Mouse (Mus musculus): ENCODE measurements around the gene Ptprs.
A peak's percentile ranks its signal among the peaks of the same experiment; 100 is the strongest.

Gene Ptprs

DNA sequence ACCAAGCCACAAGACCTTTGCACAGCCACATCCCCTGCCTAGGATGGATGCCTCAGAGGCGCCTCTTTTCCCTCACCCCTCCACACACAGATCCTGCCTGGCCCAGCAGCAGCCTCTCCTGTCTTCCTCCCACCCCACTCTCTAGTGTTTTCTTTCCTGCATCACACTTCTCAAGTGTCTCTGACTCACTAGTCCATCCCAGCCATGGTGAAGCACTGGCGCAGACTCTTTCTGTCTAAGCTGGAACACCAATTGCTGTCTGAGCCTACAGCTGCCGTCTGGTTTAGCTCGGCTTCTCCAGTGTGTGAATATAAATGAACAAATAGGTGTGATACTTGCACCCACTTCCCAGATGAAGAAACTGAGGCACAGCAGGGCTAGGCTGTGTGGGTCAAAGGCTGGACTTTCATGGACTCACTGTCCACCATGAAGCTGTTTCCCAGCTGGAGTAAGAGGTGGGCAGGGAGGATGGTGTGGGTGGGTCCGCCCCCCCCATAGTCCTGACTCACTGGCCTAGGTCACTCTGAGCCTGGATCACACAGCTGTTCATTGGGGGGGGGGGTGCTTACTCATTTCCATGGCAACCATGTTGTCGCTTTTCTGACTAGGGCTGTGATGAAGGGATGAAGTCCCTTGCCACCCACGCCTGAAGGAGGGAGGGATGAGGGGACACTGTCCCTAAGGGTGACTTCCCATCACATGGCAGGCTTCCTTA is 14.3 kb upstream of the Ptprs start:
- ATAC-seq (ENCODE audit: low TSS enrichment): peak; percentile 86

DNA sequence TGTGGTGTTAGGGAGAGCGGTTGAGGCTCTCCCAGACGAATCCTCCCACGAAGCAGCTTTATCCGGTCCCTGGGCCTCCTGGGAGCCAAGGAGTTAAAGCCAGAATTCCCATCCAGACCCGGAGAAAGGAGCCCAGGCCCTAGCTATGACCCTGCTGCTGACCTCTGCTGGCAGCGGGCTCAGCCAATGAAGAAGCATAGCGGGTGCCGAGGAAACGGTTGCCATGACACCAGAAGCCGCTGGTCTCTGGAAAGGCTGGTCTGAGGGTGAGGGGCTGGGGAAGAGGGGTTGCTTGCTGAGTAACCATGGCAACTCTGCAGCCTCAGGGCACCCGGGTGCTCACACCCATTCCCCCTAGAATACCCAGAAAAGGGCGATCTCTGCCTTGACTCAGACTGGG is 11.7 kb upstream of the Ptprs start:
- no peak for ATAC-seq (ENCODE audit: low TSS enrichment)

- no peak for ATAC-seq (ENCODE audit: low TSS enrichment)
Measured at GRCm38 (mm10) chr17:56487441-56487888, 11.2 kb upstream of the Ptprs start.

DNA sequence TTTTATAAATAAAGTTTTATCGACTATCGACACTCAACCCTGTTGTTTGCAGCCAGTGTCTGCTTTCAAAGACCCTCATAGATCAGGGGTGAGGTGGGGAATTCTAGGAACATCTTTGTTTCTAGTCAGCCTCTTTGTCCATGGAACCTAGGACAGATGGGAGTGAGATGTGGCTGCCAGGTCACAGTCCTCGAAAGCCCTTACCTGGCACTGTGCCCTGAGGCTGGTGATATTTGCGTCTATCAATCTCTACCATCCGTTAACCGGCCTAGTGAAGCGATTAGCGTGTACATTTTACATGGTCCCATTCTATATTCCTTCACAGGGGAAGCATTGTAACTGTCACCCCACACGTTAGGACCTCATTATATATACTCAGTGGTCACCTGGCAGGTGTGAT is 9.6 kb upstream of the Ptprs start:
- no peak for ATAC-seq (ENCODE audit: low TSS enrichment)

DNA sequence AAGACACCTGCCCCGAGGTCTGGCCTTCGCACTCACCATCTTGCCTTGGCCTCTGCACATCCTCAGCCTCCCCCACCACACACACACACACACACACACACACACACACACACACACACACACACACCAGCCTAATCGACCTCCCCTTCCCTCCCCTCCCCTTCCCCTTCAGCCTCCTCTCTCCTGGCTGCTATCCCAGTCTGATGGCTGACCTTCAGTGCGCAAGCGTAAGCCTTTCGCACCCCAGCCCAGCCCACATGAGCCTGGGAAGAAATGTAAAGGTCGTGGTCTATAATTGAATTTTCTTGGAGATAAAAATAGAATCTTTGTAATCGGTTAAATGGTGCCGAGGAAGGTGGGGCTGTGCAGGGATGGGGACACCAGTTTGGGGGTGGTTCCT is 8.8 kb upstream of the Ptprs start:
- no peak for ATAC-seq (ENCODE audit: low TSS enrichment)

- ATAC-seq (ENCODE audit: low TSS enrichment): no peak
Measured at GRCm38 (mm10) chr17:56482671-56483070, 6.4 kb upstream of the Ptprs start.

DNA sequence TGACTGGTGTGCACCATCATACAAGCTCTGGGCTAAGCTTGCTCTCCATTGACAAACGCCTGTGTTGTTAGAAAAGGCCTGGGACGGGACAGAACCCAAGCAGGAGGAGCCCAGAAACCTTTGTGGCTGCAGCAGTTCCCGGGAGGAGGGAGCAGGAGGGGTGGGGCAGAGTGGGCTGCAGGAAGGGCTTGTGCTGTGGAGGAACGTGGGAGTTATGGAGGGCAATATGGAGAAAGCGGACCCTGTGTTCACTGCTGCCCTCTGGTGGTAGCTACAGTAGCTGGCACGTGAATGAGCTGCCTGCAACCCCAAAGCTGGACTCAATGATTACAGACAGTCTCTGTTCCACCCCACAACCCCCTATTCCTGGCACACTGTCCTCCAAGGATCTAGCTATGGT is 3.1 kb upstream of the Ptprs start:
- ATAC-seq (ENCODE audit: low TSS enrichment): peak; percentile 14; the same call in 1 of the 2 replicates

DNA sequence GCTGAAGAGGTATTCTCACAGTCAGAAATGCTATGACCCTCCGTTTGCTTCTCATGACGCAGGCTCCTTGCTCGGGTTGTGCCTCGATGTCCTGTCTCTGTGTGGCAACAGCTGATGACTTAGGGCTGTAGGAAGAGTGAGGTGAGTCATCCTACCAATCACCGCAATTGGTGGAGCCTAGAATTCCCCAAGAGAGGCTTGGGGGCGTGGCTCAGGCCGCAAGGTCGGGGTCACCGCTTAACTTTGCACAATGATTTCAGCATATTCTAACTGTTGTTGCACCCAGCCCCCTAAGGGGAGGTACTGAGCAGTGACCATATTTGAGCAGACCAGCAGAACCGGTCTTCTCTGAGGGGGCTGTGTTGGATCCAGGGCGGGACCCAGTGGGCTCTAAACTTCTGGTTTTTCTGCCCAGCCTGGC is 1.9 kb upstream of the Ptprs start:
- no peak for ATAC-seq (ENCODE audit: low TSS enrichment)

GRCm38 (mm10) chr17:56477191-56477818 is 1.0 kb upstream of the Ptprs start:
- no peak for ATAC-seq (ENCODE audit: low TSS enrichment)

GRCm38 (mm10) chr17:56475584-56476401 is 490 bp downstream of the Ptprs start:
- ATAC-seq (ENCODE audit: low TSS enrichment): no peak

- ATAC-seq (ENCODE audit: low TSS enrichment): peak; percentile 29; the same call in 1 of the 2 replicates
Measured at GRCm38 (mm10) chr17:56474831-56475581, 1.3 kb downstream of the Ptprs start.

DNA sequence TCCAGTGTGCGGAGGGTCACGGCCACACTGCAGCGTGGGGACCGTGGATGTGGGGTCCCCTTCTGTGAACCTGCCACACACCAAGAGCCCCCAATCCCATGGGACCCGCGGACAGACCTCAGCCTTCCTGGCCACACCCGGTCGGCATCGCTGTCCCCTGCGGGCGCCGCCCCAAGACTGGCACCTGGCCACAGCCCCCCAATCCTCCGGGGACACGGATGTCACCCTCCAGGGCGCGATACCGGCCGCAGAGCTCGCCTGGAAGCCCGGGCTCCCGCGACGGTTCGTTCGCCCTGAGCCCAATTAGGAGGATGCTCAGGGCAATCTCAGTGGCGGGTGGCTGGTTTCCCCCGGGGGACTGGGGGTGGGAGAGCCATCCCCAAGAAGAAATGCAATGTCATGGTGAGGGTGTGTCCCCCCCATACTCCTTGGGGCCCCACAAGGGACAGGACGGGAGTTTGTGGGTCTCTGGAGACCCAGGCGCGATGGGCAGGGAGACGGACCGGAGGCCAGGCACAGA is 1.9 kb downstream of the Ptprs start:
- ATAC-seq (ENCODE audit: low TSS enrichment): no peak

DNA sequence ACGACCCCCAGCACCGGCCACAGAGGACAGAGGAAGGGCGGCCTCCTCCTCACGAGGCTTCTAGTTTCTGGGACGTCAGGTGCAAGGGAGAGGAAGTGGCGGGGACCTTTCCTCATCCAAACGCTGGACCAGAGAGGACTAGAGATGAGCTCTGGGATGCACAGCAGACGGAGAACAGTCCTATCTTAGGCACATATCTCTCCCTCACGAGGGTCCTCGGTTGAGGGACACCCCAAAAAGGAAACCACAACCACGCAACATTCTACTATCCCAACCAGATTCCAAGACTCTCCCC is 2.7 kb downstream of the Ptprs start:
- no peak for ATAC-seq (ENCODE audit: low TSS enrichment)

DNA sequence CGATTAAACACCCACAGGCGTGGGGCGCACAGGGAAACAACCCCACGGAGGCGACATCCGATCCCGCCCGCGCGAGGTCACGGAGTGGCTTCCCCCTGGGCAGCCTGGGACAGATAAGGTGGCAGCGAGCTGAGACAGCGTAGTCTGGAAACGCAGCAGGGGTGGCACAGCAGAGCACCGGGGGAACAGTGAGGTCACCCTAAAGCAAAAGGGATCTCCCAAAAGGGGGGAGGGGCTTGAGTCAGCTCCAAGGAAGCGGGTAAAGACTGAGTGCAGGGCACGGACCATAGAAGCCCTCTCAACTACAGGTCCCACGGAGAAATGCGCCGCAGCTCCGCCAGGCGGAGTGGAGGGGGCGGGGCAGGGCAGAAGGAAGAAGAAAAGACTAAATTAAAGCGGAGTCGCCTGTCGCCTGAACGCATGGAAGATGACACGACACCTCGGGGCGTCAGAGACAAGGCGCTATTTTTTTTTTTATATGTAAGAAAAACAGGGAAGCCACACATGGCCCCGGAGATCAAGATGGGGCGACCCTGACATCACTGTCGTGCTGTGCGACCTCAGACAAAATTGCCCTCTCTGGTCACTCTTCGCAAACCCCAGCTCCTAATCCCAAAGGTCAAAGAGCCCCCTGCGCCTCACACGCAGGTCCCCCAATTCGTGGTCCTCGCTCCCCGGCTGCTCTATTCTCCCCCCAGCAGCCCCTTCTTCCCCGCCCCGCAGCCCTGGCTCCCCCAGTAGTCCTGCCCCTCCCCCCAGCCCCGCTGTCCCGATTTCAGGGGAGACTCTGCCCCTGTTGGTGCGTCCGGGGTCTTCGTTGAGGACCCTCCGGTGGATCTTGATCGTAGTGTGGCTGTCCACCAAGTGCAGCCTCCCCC is 3.3 kb downstream of the Ptprs start:
- ATAC-seq (ENCODE audit: low TSS enrichment): no peak

DNA sequence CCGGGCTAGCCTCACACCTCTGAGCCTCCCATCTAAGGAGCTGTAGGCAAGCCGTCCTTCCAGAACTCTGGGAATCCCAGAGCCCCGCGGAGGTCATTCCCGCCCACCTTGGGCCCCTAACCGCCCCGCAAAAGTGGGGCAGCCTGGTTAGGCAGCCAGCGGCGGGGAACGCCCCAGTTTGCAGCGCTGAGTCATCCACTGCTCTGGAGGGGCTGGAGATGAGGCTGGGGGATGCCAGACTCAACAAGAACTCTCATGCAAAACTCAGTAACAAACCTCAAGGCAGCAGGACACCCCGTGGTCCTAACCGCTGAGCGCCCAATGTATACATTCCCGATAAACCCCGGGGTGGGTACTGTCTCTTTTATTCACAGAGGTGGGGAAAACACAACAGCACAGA is 4.2 kb downstream of the Ptprs start:
- no peak for ATAC-seq (ENCODE audit: low TSS enrichment)

DNA sequence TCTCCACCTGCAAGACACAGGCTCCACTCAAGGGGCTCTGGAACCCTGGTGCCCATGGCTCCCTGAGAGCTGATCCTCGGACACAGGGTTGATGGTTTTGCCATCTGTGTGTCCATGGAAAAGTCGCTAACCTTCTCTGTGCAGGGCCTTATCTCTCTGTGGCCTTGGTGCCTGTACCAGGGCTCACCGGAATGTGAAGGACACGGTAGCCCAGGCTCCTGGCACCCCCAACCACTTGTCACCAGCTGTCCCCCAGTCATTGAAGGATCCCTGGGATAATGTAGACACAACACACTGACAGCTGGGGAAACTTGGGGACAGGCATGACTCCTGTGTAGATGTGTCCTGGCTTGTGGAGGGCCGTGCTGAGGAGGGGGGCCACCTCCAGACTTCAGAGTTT is 5.1 kb downstream of the Ptprs start:
- no peak for ATAC-seq (ENCODE audit: low TSS enrichment)

DNA sequence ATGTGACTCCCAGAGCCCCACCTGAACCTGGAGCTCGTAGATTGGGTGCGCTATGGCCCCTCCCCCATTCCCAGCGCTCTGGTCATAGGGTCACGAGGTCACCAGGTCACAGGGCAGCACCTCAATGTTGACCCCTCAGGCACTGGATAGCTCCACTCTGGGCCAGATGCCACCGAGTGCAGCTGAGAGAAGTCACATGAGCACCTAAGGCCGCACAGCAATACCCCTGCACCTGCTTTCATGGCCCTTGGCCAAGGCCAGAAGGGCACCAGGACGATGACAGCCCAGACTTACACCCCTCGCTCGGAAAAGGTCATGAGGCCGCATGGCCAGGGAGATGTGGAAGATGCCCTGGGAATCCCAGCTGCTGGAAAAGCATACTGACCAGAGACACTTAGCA is 5.7 kb downstream of the Ptprs start:
- no peak for ATAC-seq (ENCODE audit: low TSS enrichment)

DNA sequence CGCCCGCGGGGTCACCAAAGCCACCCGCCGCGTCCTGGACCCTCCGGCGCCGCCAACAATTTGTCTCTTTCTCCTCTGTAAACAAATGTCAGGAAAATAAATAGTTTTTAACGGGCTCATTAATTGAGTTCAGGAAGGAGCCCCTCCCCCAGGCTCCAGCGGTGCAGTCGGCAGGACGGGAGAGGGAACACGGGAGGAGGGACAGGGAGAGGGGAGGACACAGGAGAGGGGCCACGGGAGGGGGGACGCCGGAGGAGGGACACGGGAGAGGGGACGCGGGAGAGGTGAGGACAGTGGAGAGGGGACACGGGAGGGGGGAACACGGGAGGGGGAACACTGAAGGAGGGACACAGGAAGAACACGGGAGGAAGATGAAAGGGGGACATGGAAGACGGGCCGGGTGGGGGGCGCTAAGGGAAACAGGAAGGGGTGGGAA is 6.3 kb downstream of the Ptprs start:
- no peak for ATAC-seq (ENCODE audit: low TSS enrichment)

- no peak for ATAC-seq (ENCODE audit: low TSS enrichment)
Measured at GRCm38 (mm10) chr17:56469275-56469674, 7.0 kb downstream of the Ptprs start.

DNA sequence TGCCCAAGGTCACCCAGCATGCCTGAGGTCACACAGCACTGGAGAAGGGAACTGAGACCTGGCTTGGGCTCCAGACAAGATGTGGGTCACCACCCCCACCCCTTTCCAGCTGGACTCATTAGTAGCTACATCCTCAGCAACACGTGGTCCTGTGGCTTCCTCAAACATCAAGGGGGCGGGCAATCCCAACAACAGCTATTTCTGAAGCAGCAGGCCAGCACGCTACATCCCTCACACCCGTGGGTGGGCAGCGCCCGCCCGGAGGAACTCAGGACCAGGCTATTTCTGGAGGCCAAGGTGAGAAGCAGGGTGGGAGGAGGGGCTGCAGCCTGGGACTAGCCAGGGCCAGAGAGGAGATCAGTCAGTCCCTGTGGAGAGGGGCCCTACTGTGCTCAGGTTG is 7.4 kb downstream of the Ptprs start:
- peak; percentile 35 for ATAC-seq (ENCODE audit: low TSS enrichment)

- ATAC-seq (ENCODE audit: low TSS enrichment): no peak
Measured at GRCm38 (mm10) chr17:56468380-56468779, 7.9 kb downstream of the Ptprs start.

Data from frontal cortex, adult (tissue).